Mouse (Mus musculus): ENCODE measurements around the gene Cacna1c.

Cacna1c gene

GRCm38 (mm10) chr6:118963283-118963682 lies 232.9 kb downstream of the Cacna1c start:
- no peak for DNase-seq (ENCODE audit: low read depth, low spot score)

GRCm38 (mm10) chr6:118958529-118958928 lies 237.7 kb downstream of the Cacna1c start:
- no peak for DNase-seq (ENCODE audit: low read depth, low spot score)

GRCm38 (mm10) chr6:118956234-118956633 lies 240.0 kb downstream of the Cacna1c start:
- DNase-seq (ENCODE audit: low read depth, low spot score) = no peak

GRCm38 (mm10) chr6:118955777-118956176 lies 240.4 kb downstream of the Cacna1c start:
- no peak for DNase-seq (ENCODE audit: low read depth, low spot score)

GRCm38 (mm10) chr6:118954988-118955554 lies 241.1 kb downstream of the Cacna1c start:
- DNase-seq (ENCODE audit: low read depth, low spot score) = no peak

GRCm38 (mm10) chr6:118952377-118952776 lies 243.8 kb downstream of the Cacna1c start:
- no peak for DNase-seq (ENCODE audit: low read depth, low spot score)

- DNase-seq (ENCODE audit: low read depth, low spot score) = no peak
These were observed 246.0 kb downstream of the Cacna1c start for GRCm38 (mm10) chr6:118950190-118950589.

GRCm38 (mm10) chr6:118947286-118947685 lies 248.9 kb downstream of the Cacna1c start:
- no peak for DNase-seq (ENCODE audit: low read depth, low spot score)

GRCm38 (mm10) chr6:118946660-118947059 lies 249.6 kb downstream of the Cacna1c start:
- no peak for DNase-seq (ENCODE audit: low read depth, low spot score)

GRCm38 (mm10) chr6:118944093-118944492 lies 252.1 kb downstream of the Cacna1c start:
- no peak for DNase-seq (ENCODE audit: low read depth, low spot score)

GRCm38 (mm10) chr6:118941816-118942215 lies 254.4 kb downstream of the Cacna1c start:
- no peak for DNase-seq (ENCODE audit: low read depth, low spot score)

- DNase-seq (ENCODE audit: low read depth, low spot score) = no peak
These were observed 255.2 kb downstream of the Cacna1c start for GRCm38 (mm10) chr6:118941036-118941435.

- DNase-seq (ENCODE audit: low read depth, low spot score) = no peak
These were observed 256.6 kb downstream of the Cacna1c start for GRCm38 (mm10) chr6:118939626-118940025.

- no peak for DNase-seq (ENCODE audit: low read depth, low spot score)
These were observed 257.7 kb downstream of the Cacna1c start for GRCm38 (mm10) chr6:118938386-118939096.

- no peak for DNase-seq (ENCODE audit: low read depth, low spot score)
These were observed 258.7 kb downstream of the Cacna1c start for GRCm38 (mm10) chr6:118937536-118937935.

- DNase-seq (ENCODE audit: low read depth, low spot score) = no peak
These were observed 260.4 kb downstream of the Cacna1c start for GRCm38 (mm10) chr6:118935520-118936415.

GRCm38 (mm10) chr6:118934243-118934902 lies 261.8 kb downstream of the Cacna1c start:
- DNase-seq (ENCODE audit: low read depth, low spot score) = no peak

GRCm38 (mm10) chr6:118933017-118933594 lies 263.1 kb downstream of the Cacna1c start:
- no peak for DNase-seq (ENCODE audit: low read depth, low spot score)

GRCm38 (mm10) chr6:118932002-118932700 lies 264.1 kb downstream of the Cacna1c start:
- no peak for DNase-seq (ENCODE audit: low read depth, low spot score)

GRCm38 (mm10) chr6:118926669-118927068 lies 269.5 kb downstream of the Cacna1c start:
- no peak for DNase-seq (ENCODE audit: low read depth, low spot score)

- no peak for DNase-seq (ENCODE audit: low read depth, low spot score)
These were observed 271.8 kb downstream of the Cacna1c start for GRCm38 (mm10) chr6:118924426-118924825.

Data from ZHBTc4 (cell line).